Mouse (Mus musculus) midbrain, embryonic 12.5 days (tissue): Measurements from ENCODE around the gene Fgf11. TPM values are rescaled to one million over a fixed set of nuclear protein-coding genes. Genes with fewer than 3 reads are reported as not detected.

Experiments used
- ATAC-seq: fragments of 200-750 bp; cut with Nextera tagmentation; 2 replicates; pipeline ENCODE4 v1.8.0; 2017; ENCODE audit warnings: low read depth, moderate TSS enrichment, moderate library complexity; ENCODE audit not compliant: low FRiP score
- H3K27ac ChIP-seq: fragments of 300-500 bp; sonication (generic); replicated peaks from 2 replicates; pipeline ENCODE4 v1.5.1; 2016; ENCODE audit warnings: mild to moderate bottlenecking
- H3K27me3 ChIP-seq: fragments of 300-500 bp; sonication (generic); 2 replicates; pipeline ENCODE4 v1.6.1; 2016; ENCODE audit warnings: mild to moderate bottlenecking
- H3K36me3 ChIP-seq: fragments of 300-500 bp; sonication (generic); 2 replicates; pipeline ENCODE4 v1.6.1; 2016
- H3K4me1 ChIP-seq: fragments of 300-500 bp; sonication (generic); 2 replicates; pipeline ENCODE4 v1.6.1; 2016
- H3K4me2 ChIP-seq: fragments of 300-500 bp; sonication (generic); replicated peaks from 2 replicates; pipeline ENCODE4 v1.6.1; 2016; ENCODE audit warnings: mild to moderate bottlenecking, moderate library complexity
- H3K4me3 ChIP-seq: fragments of 300-500 bp; sonication (generic); 2 replicates; pipeline ENCODE4 v1.5.1; 2016; ENCODE audit warnings: mild to moderate bottlenecking
- H3K9ac ChIP-seq: fragments of 300-500 bp; sonication (generic); replicated peaks from 2 replicates; pipeline ENCODE4 v1.6.1; 2016; ENCODE audit warnings: mild to moderate bottlenecking, moderate library complexity
- H3K9me3 ChIP-seq: fragments of 300-500 bp; sonication (generic); 2 replicates; pipeline ENCODE4 v1.6.1; 2016; ENCODE audit warnings: mild to moderate bottlenecking
- WGBS: fragments of 180-500 bp; shearing (Covaris S2); methylation state at CpG from one replicate; pipeline ENCODE4 v1.1.7; 2016; 5-methylcytosine and 5-hydroxymethylcytosine counted together
- polyA plus RNA-seq: library from polyadenylated mRNA; unstranded; fragments of >200 nt; fragmentation: Nextera tagmentation; extraction: Ambion mirVana; gene quantifications from 2 replicates; pipeline ENCODE4 v1.2.1, GENCODE M21; 2016

Gene Fgf11
- polyA plus RNA-seq, 1 experiment from 2014 or later = 2.7 TPM

GRCm38 (mm10) chr11:69760160-69760900 is 41.3 kb downstream of the Fgf11 start:
- no peak for ATAC-seq
- peak overlapping the region; percentile 54; the same call in 1 of the 2 replicates for H3K4me3 ChIP-seq
- H3K4me1 ChIP-seq = peaks cover 35% of the 10 kb centered on the region
- 77% methylated on average over 14 of the region's 14 CpGs for WGBS
- H3K9me3 ChIP-seq = no peaks in the 10 kb centered on the region
- H3K27me3 ChIP-seq = no peaks in the 10 kb centered on the region
- peak overlapping the region; percentile 89 for H3K4me2 ChIP-seq
- H3K9ac ChIP-seq = peak overlapping the region; percentile 61
- peak overlapping the region; percentile 98 for H3K27ac ChIP-seq
- H3K36me3 ChIP-seq = no peaks in the 10 kb centered on the region

GRCm38 (mm10) chr11:69758971-69759721 is 42.5 kb downstream of the Fgf11 start:
- Histone ChIP-seq H3K4me1 (peaks cover 41% of the 10 kb centered on the region), H3K27ac (peak overlapping the region; percentile 98)
- ATAC-seq = peak; percentile 85

GRCm38 (mm10) chr11:69758478-69758970 is 43.1 kb downstream of the Fgf11 start, which contains the start of gene Polr2a:
Gene Polr2a (minus strand): TSS chr11:69758637.
- peak within 1 kb of the TSS; percentile 89 for H3K4me2 ChIP-seq
- H3K4me1 ChIP-seq = peaks cover 45% of the 10 kb centered on the region
- no peaks in the 10 kb centered on the region for H3K9me3 ChIP-seq
- H3K36me3 ChIP-seq = no peaks in the 10 kb centered on the region
- WGBS = 0% methylated on average over 34 of the region's 36 CpGs
- H3K27me3 ChIP-seq = no peaks in the 10 kb centered on the region
- H3K4me3 ChIP-seq = peak within 1 kb of the TSS; percentile 54
- peak within 1 kb of the TSS; percentile 76 for H3K9ac ChIP-seq
- ATAC-seq = peak; percentile 95
- H3K27ac ChIP-seq = peak within 1 kb of the TSS; percentile 98

More at GRCm38 (mm10) chr11:69758971-69759721, 42.5 kb downstream of the Fgf11 start:
- under 1% methylated on average over 37 of the region's 37 CpGs for WGBS
- Histone ChIP-seq H3K9ac (peak overlapping the region; percentile 61), H3K4me3 (peak overlapping the region; percentile 54), H3K9me3 (no peaks in the 10 kb centered on the region), H3K4me2 (peak overlapping the region; percentile 89), H3K36me3 (no peaks in the 10 kb centered on the region), H3K27me3 (no peaks in the 10 kb centered on the region)

GRCm38 (mm10) chr11:69758090-69758456 is 43.6 kb downstream of the Fgf11 start:
- Histone ChIP-seq H3K27me3 (no peaks in the 10 kb centered on the region), H3K4me3 (peak overlapping the region; percentile 54), H3K9me3 (no peaks in the 10 kb centered on the region), H3K36me3 (no peaks in the 10 kb centered on the region), H3K4me1 (peaks cover 46% of the 10 kb centered on the region), H3K4me2 (peak overlapping the region; percentile 89), H3K9ac (peak overlapping the region; percentile 76), H3K27ac (peak overlapping the region; percentile 98)
- under 1% methylated on average over 26 of the region's 26 CpGs for WGBS
- ATAC-seq = peak; percentile 84

GRCm38 (mm10) chr11:69757303-69758089 is 44.2 kb downstream of the Fgf11 start:
- H3K27ac ChIP-seq = peak overlapping the region; percentile 98
- peak overlapping the region; percentile 54 for H3K4me3 ChIP-seq
- ATAC-seq = no peak
- H3K9me3 ChIP-seq = no peaks in the 10 kb centered on the region
- peak overlapping the region; percentile 76 for H3K9ac ChIP-seq
- peaks cover 52% of the 10 kb centered on the region for H3K4me1 ChIP-seq
- H3K27me3 ChIP-seq = no peaks in the 10 kb centered on the region
- 46% methylated on average over 9 of the region's 9 CpGs for WGBS
- H3K4me2 ChIP-seq = peak overlapping the region; percentile 89
- H3K36me3 ChIP-seq = no peaks in the 10 kb centered on the region

- H3K4me1 ChIP-seq = peaks cover 46% of the 10 kb centered on the region
- peak overlapping the region; percentile 89 for H3K4me2 ChIP-seq
- ATAC-seq = no peak
- 61% methylated on average over 3 of the region's 3 CpGs for WGBS
- 0 out of 2 replicates have a peak overlapping the region, but pooled peaks have one; percentile 9 for H3K4me3 ChIP-seq
- no peaks in the 10 kb centered on the region for H3K36me3 ChIP-seq
- no peaks in the 10 kb centered on the region for H3K27me3 ChIP-seq
- H3K9ac ChIP-seq = no peak overlapping the region
- no peaks in the 10 kb centered on the region for H3K9me3 ChIP-seq
- no peak overlapping the region for H3K27ac ChIP-seq
Observed at GRCm38 (mm10) chr11:69754701-69755100, 47.0 kb downstream of the Fgf11 start.

GRCm38 (mm10) chr11:69754233-69754632 is 47.4 kb downstream of the Fgf11 start:
- Histone ChIP-seq H3K27ac (no peak overlapping the region), H3K36me3 (no peaks in the 10 kb centered on the region), H3K27me3 (no peaks in the 10 kb centered on the region), H3K4me3 (no peak overlapping the region), H3K9ac (no peak overlapping the region), H3K4me2 (peak overlapping the region; percentile 15; the same call in 1 of the 2 replicates), H3K4me1 (peaks cover 44% of the 10 kb centered on the region), H3K9me3 (no peaks in the 10 kb centered on the region)
- no peak for ATAC-seq
- WGBS = 90% methylated on average over 5 of the region's 5 CpGs

- Histone ChIP-seq H3K9ac (peak overlapping the region; percentile 29; the same call in 1 of the 2 replicates), H3K36me3 (peaks cover 4% of the 10 kb centered on the region), H3K27ac (no peak overlapping the region), H3K4me3 (no peak overlapping the region), H3K9me3 (no peaks in the 10 kb centered on the region), H3K4me1 (peaks cover 44% of the 10 kb centered on the region), H3K27me3 (no peaks in the 10 kb centered on the region), H3K4me2 (no peak overlapping the region)
- no peak for ATAC-seq
Observed at GRCm38 (mm10) chr11:69752686-69753085, 49.0 kb downstream of the Fgf11 start.

GRCm38 (mm10) chr11:69751635-69752034 is 50.0 kb downstream of the Fgf11 start:
- no peak for ATAC-seq
- Histone ChIP-seq H3K4me1 (peaks cover 35% of the 10 kb centered on the region), H3K36me3 (peaks cover 13% of the 10 kb centered on the region), H3K27ac (no peak overlapping the region), H3K9ac (no peak overlapping the region), H3K9me3 (no peaks in the 10 kb centered on the region), H3K4me3 (no peak overlapping the region), H3K4me2 (no peak overlapping the region), H3K27me3 (no peaks in the 10 kb centered on the region)
- WGBS = 89% methylated on average over 3 of the region's 3 CpGs
